Mouse (Mus musculus) lung, postnatal 0 days (tissue): ENCODE measurements around the gene Dpp6. TPM values are rescaled to one million over a fixed set of nuclear protein-coding genes. Genes with fewer than 3 reads are reported as not detected.

Source experiments
- ATAC-seq: fragments of 200-750 bp; cut with Nextera tagmentation; 2 replicates; pipeline ENCODE4 v1.8.0; 2017; ENCODE audit warnings: moderate library complexity
- DNase-seq: peaks from one replicate; pipeline ENCODE4 v3.0.0-alpha.2; 2016; ENCODE audit warnings: low spot score
- H3K27ac ChIP-seq: fragments of 300-500 bp; sonication (generic); 2 replicates; pipeline ENCODE4 v1.5.1; 2014; ENCODE audit warnings: antibody characterized with exemption, mild to moderate bottlenecking, low read length, mixed read lengths
- H3K27me3 ChIP-seq: fragments of 300-500 bp; sonication (generic); replicated peaks from 2 replicates; pipeline ENCODE4 v1.6.1; 2014; ENCODE audit warnings: low read length, mixed read lengths; ENCODE audit not compliant: insufficient read depth
- H3K36me3 ChIP-seq: fragments of 300-500 bp; sonication (generic); 2 replicates; pipeline ENCODE4 v1.6.1; 2014; ENCODE audit warnings: low read length, mixed read lengths; ENCODE audit not compliant: insufficient read depth
- H3K4me1 ChIP-seq: fragments of 300-500 bp; sonication (generic); 2 replicates; pipeline ENCODE4 v1.6.1; 2014; ENCODE audit warnings: antibody characterized with exemption, low read depth, low read length, mixed read lengths; ENCODE audit not compliant: insufficient read depth
- H3K4me2 ChIP-seq: fragments of 300-500 bp; sonication (generic); replicated peaks from 2 replicates; pipeline ENCODE4 v1.6.1; 2014; ENCODE audit warnings: low read depth, mild to moderate bottlenecking, low read length, moderate library complexity, mixed read lengths
- H3K4me3 ChIP-seq: fragments of 300-500 bp; sonication (generic); 2 replicates; pipeline ENCODE4 v1.5.1; 2014; ENCODE audit warnings: low read depth, low read length
- H3K9ac ChIP-seq: fragments of 300-500 bp; sonication (generic); replicated peaks from 2 replicates; pipeline ENCODE4 v1.6.1; 2014; ENCODE audit warnings: low read depth, mild to moderate bottlenecking
- H3K9me3 ChIP-seq: fragments of 300-500 bp; sonication (generic); 2 replicates; pipeline ENCODE4 v1.6.1; 2016; ENCODE audit warnings: low read length, mixed read lengths
- CTCF ChIP-seq: IDR thresholded peaks from 2 replicates; pipeline ENCODE4 v1.5.1; 2016; ENCODE audit warnings: antibody characterized with exemption, mild to moderate bottlenecking
- EP300 ChIP-seq: IDR thresholded peaks from 2 replicates; pipeline ENCODE4 v1.6.1; 2016; ENCODE audit warnings: antibody characterized with exemption, mild to moderate bottlenecking, control low read depth
- WGBS: fragments of 180-500 bp; shearing (Covaris S2); extraction: QIAGEN DNeasy Blood & Tissue Kit; methylation state at CpG from one replicate; pipeline ENCODE4 v1.1.7; 2014; 5-methylcytosine and 5-hydroxymethylcytosine counted together
- polyA plus RNA-seq: library from polyadenylated mRNA; unstranded; fragments of >200 nt; fragmentation: Nextera tagmentation; extraction: Ambion mirVana; gene quantifications from 2 replicates; pipeline ENCODE4 v1.2.1, GENCODE M21; 2015

The Dpp6 gene
- polyA plus RNA-seq, 1 experiment from 2014 or later = 0.05 TPM

DNA sequence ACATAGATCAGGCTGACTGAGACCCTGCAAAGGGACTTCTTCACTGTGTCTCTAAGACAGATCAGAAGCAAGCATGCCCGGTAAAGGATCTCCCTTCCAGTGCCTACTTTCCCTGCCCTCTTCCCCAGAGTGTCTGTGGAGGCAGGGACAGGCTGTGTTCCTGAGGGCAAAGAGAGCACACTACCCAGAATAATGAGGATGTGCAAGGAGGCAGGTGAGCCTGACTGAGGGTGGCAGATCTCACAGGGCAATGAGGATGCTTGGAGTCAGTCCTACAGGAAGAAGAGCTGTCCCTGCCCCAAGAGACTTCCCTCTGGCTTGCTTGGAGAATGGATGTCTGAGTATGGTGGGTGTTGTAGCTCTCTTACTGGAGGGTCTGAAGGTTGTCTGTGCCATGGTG, 445.7 kb downstream of the Dpp6 start:
- Histone ChIP-seq H3K4me3 (no peak overlapping the region), H3K4me1 (no peaks in the 10 kb centered on the region), H3K4me2 (no peak overlapping the region), H3K27ac (no peak overlapping the region), H3K27me3 (no peaks in the 10 kb centered on the region), H3K36me3 (no peaks in the 10 kb centered on the region), H3K9me3 (no peaks in the 10 kb centered on the region), H3K9ac (no peak overlapping the region)
- TF ChIP-seq EP300 (no peak), CTCF (no peak)
- DNase-seq (no peak), ATAC-seq (no peak)
- WGBS = 72% methylated on average over 1 of the region's 1 CpGs

DNA sequence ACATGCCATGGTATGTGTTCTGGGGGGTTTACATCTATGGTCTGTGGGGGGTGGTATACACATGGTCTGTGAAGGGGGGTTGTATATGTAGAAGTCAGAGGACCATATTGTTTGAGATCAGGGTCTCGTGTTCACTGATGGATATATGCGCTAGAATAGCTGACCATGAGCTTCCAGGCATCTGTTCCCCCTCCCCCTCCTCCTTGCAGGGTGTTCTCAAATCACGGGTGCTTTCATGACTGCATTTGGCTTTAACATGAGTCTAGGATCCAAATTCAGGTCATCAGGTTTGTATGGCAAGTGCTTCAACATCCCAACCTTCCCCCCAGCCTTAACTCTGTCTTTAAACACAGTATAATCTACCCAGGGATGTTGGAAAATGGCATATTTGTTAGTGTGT, 448.3 kb downstream of the Dpp6 start:
- WGBS = 72% methylated on average over 3 of the region's 3 CpGs
- Histone ChIP-seq H3K4me2 (no peak overlapping the region), H3K9me3 (no peaks in the 10 kb centered on the region), H3K9ac (no peak overlapping the region), H3K36me3 (no peaks in the 10 kb centered on the region), H3K4me3 (no peak overlapping the region), H3K4me1 (no peaks in the 10 kb centered on the region), H3K27ac (no peak overlapping the region), H3K27me3 (no peaks in the 10 kb centered on the region)
- TF ChIP-seq EP300 (no peak), CTCF (no peak)
- DNase-seq (no peak), ATAC-seq (no peak)

DNA sequence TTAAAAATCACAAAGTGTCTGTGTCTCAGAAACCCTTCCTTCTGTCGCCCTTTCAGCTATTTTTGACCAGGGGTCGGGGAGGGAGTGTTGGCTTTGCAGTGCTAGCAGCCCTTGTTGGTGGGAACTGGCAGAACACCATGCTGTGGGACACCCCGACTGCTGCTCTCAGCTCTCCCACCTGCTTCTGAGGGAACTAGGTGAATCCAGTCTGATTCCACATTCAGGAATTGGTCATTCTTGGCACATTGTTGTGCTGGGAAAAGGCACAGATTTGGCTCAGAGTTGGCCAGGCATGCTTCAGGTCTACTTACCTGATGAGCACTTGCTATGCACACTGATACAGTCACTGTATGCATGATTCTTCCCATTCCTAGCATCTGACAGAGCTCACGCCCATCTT, 454.3 kb downstream of the Dpp6 start:
- H3K27me3 ChIP-seq = no peaks in the 10 kb centered on the region
- no peaks in the 10 kb centered on the region for H3K4me1 ChIP-seq
- no peaks in the 10 kb centered on the region for H3K9me3 ChIP-seq
- no peak for DNase-seq
- ATAC-seq = no peak
- no peak overlapping the region for H3K4me2 ChIP-seq
- TF ChIP-seq EP300 (no peak), CTCF (no peak)
- WGBS = 54% methylated on average over 4 of the region's 4 CpGs
- no peaks in the 10 kb centered on the region for H3K36me3 ChIP-seq
- H3K4me3 ChIP-seq = no peak overlapping the region
- H3K9ac ChIP-seq = no peak overlapping the region
- H3K27ac ChIP-seq = no peak overlapping the region

DNA sequence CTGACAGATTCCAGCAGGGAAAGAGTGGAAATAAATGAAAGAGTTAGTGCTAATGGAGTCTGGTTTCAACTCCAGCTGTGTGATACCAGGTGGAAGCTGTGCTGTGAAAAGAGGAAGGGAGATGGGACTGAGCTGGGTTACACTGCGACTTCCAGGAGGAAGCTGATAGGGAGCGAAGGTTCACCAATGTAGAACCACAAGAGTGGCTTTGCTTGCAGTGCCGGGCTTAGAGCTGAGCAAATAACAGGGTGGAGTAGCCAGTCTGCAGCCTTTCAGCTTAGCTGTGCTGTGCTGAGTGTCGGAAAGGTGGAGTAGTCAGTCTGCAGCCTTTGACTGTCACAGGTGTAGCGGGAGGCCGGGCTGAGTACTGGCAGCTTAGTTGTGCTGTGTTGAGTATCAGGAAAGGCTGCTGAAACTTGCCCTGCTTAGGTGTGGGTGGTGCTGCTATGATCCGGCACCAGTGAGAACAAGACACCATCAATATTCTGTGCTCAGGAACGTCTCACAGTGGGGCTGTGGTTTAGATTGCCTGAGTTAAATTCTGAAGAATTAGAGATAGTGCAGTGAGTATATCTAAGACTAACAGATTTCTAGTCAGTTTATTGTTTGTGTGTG, 457.9 kb downstream of the Dpp6 start:
- no peak overlapping the region for H3K9ac ChIP-seq
- H3K36me3 ChIP-seq = no peaks in the 10 kb centered on the region
- H3K4me2 ChIP-seq = no peak overlapping the region
- ATAC-seq = no peak
- H3K4me1 ChIP-seq = no peaks in the 10 kb centered on the region
- no peaks in the 10 kb centered on the region for H3K9me3 ChIP-seq
- no peak overlapping the region for H3K4me3 ChIP-seq
- no peak for TF ChIP-seq CTCF
- TF ChIP-seq EP300 = no peak
- no peaks in the 10 kb centered on the region for H3K27me3 ChIP-seq
- no peak for DNase-seq
- no peak overlapping the region for H3K27ac ChIP-seq
- 35% methylated on average over 8 of the region's 8 CpGs for WGBS

DNA sequence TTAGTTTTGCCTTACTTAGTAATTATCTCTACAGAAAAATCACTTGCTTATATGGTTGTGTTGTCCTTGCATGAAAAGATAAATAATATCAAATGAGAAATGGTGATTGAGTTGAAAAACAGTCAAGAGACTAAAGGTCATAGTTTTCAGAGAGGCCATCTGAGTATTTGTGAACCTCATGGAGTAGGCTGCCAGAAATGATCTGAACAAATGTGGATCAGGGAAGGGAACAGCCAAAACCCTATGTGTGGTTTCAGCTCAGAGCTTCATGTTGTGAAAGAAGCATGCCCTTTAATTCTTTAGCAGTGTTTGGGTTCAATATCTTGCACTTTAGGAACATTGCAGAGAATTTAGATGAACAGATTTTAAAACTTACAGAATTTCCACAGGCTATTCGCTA, 458.9 kb downstream of the Dpp6 start:
- Histone ChIP-seq H3K9me3 (no peaks in the 10 kb centered on the region), H3K27me3 (no peaks in the 10 kb centered on the region), H3K27ac (no peak overlapping the region), H3K9ac (no peak overlapping the region), H3K4me3 (no peak overlapping the region), H3K36me3 (no peaks in the 10 kb centered on the region), H3K4me2 (no peak overlapping the region), H3K4me1 (no peaks in the 10 kb centered on the region)
- ATAC-seq (no peak), DNase-seq (no peak)
- WGBS = 88% methylated on average over 1 of the region's 1 CpGs
- TF ChIP-seq EP300 = no peak
- TF ChIP-seq CTCF = no peak

DNA sequence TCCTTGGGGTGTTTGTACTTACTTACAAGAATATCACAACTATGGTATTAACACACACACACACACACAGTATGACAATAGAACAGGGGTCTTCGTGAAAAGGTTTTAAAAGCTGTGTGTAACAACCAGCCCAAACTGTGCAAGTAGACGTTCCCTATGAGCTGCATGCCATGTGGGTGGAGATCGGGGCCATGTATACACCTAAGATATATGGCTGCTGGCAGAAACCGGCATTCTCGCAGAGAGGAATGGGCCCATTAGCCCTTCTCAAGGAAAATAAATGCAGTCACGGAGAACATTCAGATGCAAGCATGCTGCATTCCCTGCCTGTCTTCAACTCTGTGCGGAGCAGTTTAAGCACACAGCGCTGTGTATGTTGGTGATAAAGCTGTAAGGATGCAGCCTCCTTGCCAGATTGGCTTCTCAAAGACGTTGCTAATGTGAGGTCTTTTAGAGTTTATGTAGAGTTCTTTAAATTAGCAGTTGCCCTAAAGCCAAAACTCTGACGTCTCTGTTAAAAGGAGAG, 461.2 kb downstream of the Dpp6 start:
- Histone ChIP-seq H3K9me3 (no peaks in the 10 kb centered on the region), H3K27ac (no peak overlapping the region), H3K9ac (no peak overlapping the region), H3K4me2 (no peak overlapping the region), H3K4me3 (no peak overlapping the region), H3K4me1 (no peaks in the 10 kb centered on the region), H3K36me3 (no peaks in the 10 kb centered on the region), H3K27me3 (no peaks in the 10 kb centered on the region)
- no peak for TF ChIP-seq EP300
- no peak for TF ChIP-seq CTCF
- no peak for ATAC-seq
- DNase-seq = no peak
- 71% methylated on average over 10 of the region's 10 CpGs for WGBS

DNA sequence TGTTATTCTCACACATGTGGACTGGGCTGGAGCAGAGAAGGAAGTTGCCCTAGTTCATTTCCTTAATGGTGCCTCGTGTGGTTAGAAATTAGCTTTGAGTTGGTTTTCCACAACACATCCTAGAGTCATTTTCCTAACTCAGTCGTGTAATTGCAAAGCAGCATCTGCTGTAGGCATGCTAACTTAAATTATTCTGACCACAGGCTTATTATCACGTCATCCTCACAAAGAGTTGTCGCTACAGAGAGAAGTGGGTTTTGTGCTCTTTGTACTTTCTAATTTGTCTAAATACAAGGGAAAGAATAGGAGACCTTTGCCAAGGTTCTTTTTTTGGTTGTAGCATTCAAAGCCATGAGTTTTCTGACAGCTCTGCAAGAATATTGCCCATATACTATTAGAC, 469.9 kb downstream of the Dpp6 start:
- 66% methylated on average over 4 of the region's 4 CpGs for WGBS
- H3K4me1 ChIP-seq = no peaks in the 10 kb centered on the region
- H3K4me2 ChIP-seq = no peak overlapping the region
- TF ChIP-seq CTCF (no peak), EP300 (no peak)
- no peak overlapping the region for H3K9ac ChIP-seq
- no peaks in the 10 kb centered on the region for H3K27me3 ChIP-seq
- no peak overlapping the region for H3K4me3 ChIP-seq
- DNase-seq (no peak), ATAC-seq (no peak)
- H3K9me3 ChIP-seq = no peaks in the 10 kb centered on the region
- H3K36me3 ChIP-seq = no peaks in the 10 kb centered on the region
- no peak overlapping the region for H3K27ac ChIP-seq
